Mouse (Mus musculus) thymus, adult 2 months (tissue): ENCODE results near the gene Nell1. TPM values are rescaled to one million over a fixed set of nuclear protein-coding genes. Genes with fewer than 3 reads are reported as not detected.

Experiments
- DNase-seq: peaks from one replicate; pipeline ENCODE4 v3.0.0; 2021
- H3K27ac ChIP-seq: fragments of 200-500 bp; 2 replicates; pipeline ENCODE4 v1.5.1; 2012; ENCODE audit warnings: low read length, control low read depth; ENCODE audit not compliant: control insufficient read depth, insufficient read depth
- H3K27me3 ChIP-seq: fragments of 200-500 bp; 2 replicates; pipeline ENCODE4 v1.6.1; 2012; ENCODE audit warnings: mild to moderate bottlenecking, low read length, moderate library complexity, mixed read lengths; ENCODE audit not compliant: control insufficient read depth, insufficient read depth
- H3K36me3 ChIP-seq: fragments of 200-500 bp; 2 replicates; pipeline ENCODE4 v1.6.1; 2012; ENCODE audit warnings: mild to moderate bottlenecking, low read length, moderate library complexity; ENCODE audit not compliant: control insufficient read depth, insufficient read depth
- H3K4me1 ChIP-seq: fragments of 200-500 bp; replicated peaks from 2 replicates; pipeline ENCODE4 v1.6.1; 2012; ENCODE audit warnings: low read length; ENCODE audit not compliant: control insufficient read depth, insufficient read depth
- H3K4me3 ChIP-seq: fragments of 200-500 bp; 2 replicates; pipeline ENCODE4 v1.5.1; 2012; ENCODE audit warnings: mild to moderate bottlenecking, low read length, control low read depth, moderate library complexity; ENCODE audit not compliant: control insufficient read depth, insufficient read depth
- CTCF ChIP-seq: fragments of 200-500 bp; IDR thresholded peaks from 2 replicates; pipeline ENCODE4 v1.5.1; 2012; ENCODE audit warnings: mild to moderate bottlenecking, control low read depth, low read length, moderate library complexity, borderline replicate concordance; ENCODE audit not compliant: control insufficient read depth, poor library complexity, insufficient read depth; ENCODE audit errors: extremely low read depth
- POLR2A ChIP-seq: fragments of 200-500 bp; IDR thresholded peaks from 2 replicates; pipeline ENCODE4 v1.6.1; 2012; ENCODE audit warnings: mild to moderate bottlenecking, low read length, control low read depth, moderate library complexity; ENCODE audit not compliant: control insufficient read depth, poor library complexity, insufficient read depth; ENCODE audit errors: extremely low read depth
- WGBS: fragments of 180-500 bp; shearing (Covaris S2); methylation state at CpG from one replicate; pipeline ENCODE4 v1.1.7; 2018; 5-methylcytosine and 5-hydroxymethylcytosine counted together
- polyA plus RNA-seq: library from polyadenylated mRNA; depleted of rRNA; stranded (reverse); fragments of >200 nt; gene quantifications from 2 replicates; pipeline ENCODE4 v1.2.3, GENCODE M21; 2012

Gene Nell1
- polyA plus RNA-seq, 1 experiment = 0.07 TPM

- WGBS = 89% methylated on average over 3 of the region's 3 CpGs
- no peak for TF ChIP-seq CTCF
- no peak for TF ChIP-seq POLR2A
- no peaks in the 10 kb centered on the region for H3K36me3 ChIP-seq
- H3K27ac ChIP-seq = no peak overlapping the region
- H3K27me3 ChIP-seq = no peaks in the 10 kb centered on the region
- no peak overlapping the region for H3K4me3 ChIP-seq
- no peaks in the 10 kb centered on the region for H3K4me1 ChIP-seq
- DNase-seq = no peak
Measured at GRCm38 (mm10) chr7:50755516-50755915, 780.9 kb downstream of the Nell1 start.

DNA sequence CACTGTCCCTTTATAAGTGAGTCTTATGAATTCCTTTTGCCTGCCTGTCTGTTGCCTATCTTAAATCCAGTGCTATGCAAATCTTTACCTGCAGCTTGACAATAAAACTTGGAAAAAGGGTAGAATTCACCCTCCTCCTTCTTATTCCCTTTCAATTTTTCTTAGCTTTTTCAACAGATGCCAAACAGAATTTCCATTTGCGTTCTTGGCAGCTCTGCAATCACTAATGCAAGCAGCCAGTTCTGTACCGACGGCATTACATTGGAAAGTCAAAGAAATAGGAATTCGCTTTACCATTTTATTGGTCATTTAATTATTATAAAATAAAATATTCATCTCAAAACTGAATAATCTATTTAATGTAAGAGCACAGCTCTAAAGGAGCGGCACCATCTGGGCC is 781.7 kb downstream of the Nell1 start:
- H3K27me3 ChIP-seq = no peaks in the 10 kb centered on the region
- H3K36me3 ChIP-seq = no peaks in the 10 kb centered on the region
- TF ChIP-seq POLR2A (no peak), CTCF (no peak)
- no peak for DNase-seq
- H3K27ac ChIP-seq = no peak overlapping the region
- no peaks in the 10 kb centered on the region for H3K4me1 ChIP-seq
- H3K4me3 ChIP-seq = no peak overlapping the region
- 92% methylated on average over 5 of the region's 5 CpGs for WGBS

- Histone ChIP-seq H3K27ac (no peak overlapping the region), H3K36me3 (no peaks in the 10 kb centered on the region), H3K4me3 (no peak overlapping the region), H3K27me3 (no peaks in the 10 kb centered on the region), H3K4me1 (no peaks in the 10 kb centered on the region)
- no peak for DNase-seq
- TF ChIP-seq POLR2A (no peak), CTCF (no peak)
Measured at GRCm38 (mm10) chr7:50773516-50773915, 798.9 kb downstream of the Nell1 start.

GRCm38 (mm10) chr7:50781105-50781504 is 806.4 kb downstream of the Nell1 start:
- TF ChIP-seq POLR2A (no peak), CTCF (no peak)
- H3K4me3 ChIP-seq = no peak overlapping the region
- no peak for DNase-seq
- no peak overlapping the region for H3K27ac ChIP-seq
- H3K36me3 ChIP-seq = no peaks in the 10 kb centered on the region
- H3K27me3 ChIP-seq = no peaks in the 10 kb centered on the region
- 80% methylated on average over 1 of the region's 1 CpGs for WGBS
- H3K4me1 ChIP-seq = no peaks in the 10 kb centered on the region

GRCm38 (mm10) chr7:50783652-50784051 is 809.0 kb downstream of the Nell1 start:
- Histone ChIP-seq H3K4me1 (no peaks in the 10 kb centered on the region), H3K36me3 (no peaks in the 10 kb centered on the region), H3K27ac (no peak overlapping the region), H3K4me3 (no peak overlapping the region), H3K27me3 (no peaks in the 10 kb centered on the region)
- no peak for DNase-seq
- WGBS = 79% methylated on average over 1 of the region's 1 CpGs
- no peak for TF ChIP-seq CTCF
- no peak for TF ChIP-seq POLR2A

- no peak for DNase-seq
- Histone ChIP-seq H3K36me3 (no peaks in the 10 kb centered on the region), H3K27me3 (no peaks in the 10 kb centered on the region), H3K4me1 (no peaks in the 10 kb centered on the region), H3K27ac (no peak overlapping the region), H3K4me3 (no peak overlapping the region)
- TF ChIP-seq POLR2A (no peak), CTCF (no peak)
- WGBS = 62% methylated on average over 7 of the region's 7 CpGs
Measured at GRCm38 (mm10) chr7:50826180-50826579, 851.5 kb downstream of the Nell1 start.

DNA sequence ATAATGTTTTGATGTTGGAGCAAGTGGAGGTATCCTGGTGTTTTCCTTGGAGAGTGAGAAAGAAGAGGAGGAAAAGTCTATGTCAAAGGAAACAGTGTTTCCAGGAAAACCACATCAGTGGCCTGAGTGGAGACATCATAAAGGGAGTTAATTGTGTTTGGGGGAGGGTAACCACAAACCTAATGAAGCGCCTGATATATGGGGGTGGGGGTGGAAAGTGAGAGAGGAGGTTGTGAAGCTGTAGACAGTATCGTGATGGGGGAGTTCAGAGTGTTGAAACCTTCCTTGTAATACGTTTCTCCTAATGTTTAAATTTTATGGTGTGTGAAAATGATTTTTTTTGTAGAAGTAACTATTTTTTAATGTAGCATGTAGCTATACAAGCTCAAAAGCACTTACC is 858.1 kb downstream of the Nell1 start:
- no peak overlapping the region for H3K4me3 ChIP-seq
- 36% methylated on average over 3 of the region's 3 CpGs for WGBS
- TF ChIP-seq POLR2A = no peak
- TF ChIP-seq CTCF = no peak

More for the DNA sequence above, 858.1 kb downstream of the Nell1 start:
- H3K4me1 ChIP-seq = no peaks in the 10 kb centered on the region
- no peak overlapping the region for H3K27ac ChIP-seq
- H3K36me3 ChIP-seq = no peaks in the 10 kb centered on the region
- DNase-seq = no peak
- H3K27me3 ChIP-seq = no peaks in the 10 kb centered on the region
